Mouse (Mus musculus) CD4-positive helper T cell, adult 2 months (primary cell): Measurements from ENCODE around the gene Gm9936.
"Not testable (repeated sequence)": the region's sequence is repeated elsewhere in the genome, so short reads cannot be mapped to it uniquely, and the experiment has no call there.

Experiments used
- DNase-seq: peaks from one replicate; pipeline ENCODE4 v3.0.0-alpha.2; 2012; ENCODE audit warnings: low read depth, missing footprints, low spot score

Gene Gm9936

GRCm38 (mm10) chr5:114840481-114840880 lies 18.0 kb downstream of the Gm9936 start:
- DNase-seq: not testable (repeated sequence)

DNA sequence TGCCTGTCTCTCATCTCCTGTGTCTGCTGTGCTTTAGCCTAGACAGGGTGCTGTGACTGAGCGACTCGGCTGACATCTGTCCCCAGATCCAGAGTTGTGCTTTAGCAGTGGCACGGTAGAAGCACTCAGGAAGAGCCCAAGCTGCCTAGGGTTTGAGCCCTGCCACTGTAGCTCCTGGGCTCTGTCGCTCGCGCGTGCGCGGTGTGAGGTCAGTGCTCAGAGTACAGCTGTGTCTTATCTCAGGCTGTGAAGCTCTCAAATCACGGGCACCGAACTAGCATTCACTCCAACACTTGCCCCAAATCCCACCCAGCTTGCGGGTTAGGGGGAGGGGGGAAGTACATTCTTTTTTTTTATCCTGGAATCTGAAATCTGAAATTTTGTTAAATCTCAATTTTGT lies 21.6 kb downstream of the Gm9936 start:
- no peak for DNase-seq

DNA sequence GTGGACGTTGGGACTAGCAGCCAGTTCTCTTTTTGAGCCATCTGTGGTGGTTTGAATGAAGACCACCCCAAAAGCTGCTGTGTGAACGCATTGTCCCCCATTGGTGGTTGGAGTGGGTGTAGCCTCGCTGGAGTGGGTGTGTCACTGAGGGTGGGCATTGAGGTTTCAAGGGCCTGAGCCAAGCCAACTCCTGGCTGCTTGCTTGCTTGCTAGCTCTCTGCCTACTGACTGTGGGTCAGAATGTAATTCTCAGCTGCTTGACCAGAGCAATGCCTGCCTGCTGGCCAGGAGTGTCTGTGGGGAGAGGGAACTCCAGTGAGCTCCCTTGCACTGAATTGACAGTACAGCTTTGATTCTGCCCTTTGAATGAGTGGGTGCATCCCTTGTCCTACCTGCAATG lies 28.7 kb downstream of the Gm9936 start:
- DNase-seq: no peak

DNA sequence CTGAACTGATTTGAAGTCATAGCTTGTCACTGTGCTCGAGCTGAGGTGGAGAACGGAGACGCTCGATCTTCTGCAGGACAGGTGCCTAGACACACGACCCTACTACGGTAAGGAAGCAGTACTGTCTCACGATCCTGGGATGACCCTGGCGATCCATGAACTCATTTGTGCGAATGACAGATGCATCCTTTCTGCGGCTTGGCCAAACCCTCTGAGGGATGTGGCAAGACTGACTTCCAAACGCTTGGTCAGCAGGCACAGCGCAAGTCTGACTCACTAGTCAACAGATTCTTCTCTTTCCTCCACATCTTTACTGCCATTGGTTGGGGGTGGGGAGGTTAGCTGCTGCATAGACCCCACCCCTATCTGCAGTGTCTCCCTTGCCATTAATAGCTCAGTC lies 31.1 kb downstream of the Gm9936 start:
- DNase-seq: no peak

GRCm38 (mm10) chr5:114825978-114826691 lies 32.3 kb downstream of the Gm9936 start:
- DNase-seq: peak; percentile 96

DNA sequence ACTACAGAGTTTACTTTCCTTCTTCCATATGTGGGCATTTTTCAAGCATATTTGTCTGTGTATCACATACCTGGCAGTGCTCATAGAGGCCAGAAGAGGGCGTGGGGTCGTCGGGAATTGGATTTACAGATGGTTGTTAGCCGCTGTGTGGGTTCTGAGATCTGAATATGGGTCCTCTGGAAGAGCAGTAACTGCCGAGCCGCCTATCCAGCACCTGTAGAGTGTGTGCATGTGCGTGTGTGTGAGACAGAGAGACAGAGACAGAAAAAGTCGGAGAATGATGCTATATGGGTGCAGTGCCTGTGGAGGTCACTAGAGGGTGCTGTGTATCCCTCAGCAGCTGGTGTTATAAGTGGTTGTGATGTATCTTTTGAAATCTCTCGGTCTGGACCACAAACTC lies 34.3 kb downstream of the Gm9936 start:
- peak; percentile 82 for DNase-seq

- peak; percentile 84 for DNase-seq
Measured at GRCm38 (mm10) chr5:114822796-114823688, 35.4 kb downstream of the Gm9936 start, which contains the start of gene 1500011B03Rik. 1500011B03Rik (minus strand) TSS chr5:114823468.

DNA sequence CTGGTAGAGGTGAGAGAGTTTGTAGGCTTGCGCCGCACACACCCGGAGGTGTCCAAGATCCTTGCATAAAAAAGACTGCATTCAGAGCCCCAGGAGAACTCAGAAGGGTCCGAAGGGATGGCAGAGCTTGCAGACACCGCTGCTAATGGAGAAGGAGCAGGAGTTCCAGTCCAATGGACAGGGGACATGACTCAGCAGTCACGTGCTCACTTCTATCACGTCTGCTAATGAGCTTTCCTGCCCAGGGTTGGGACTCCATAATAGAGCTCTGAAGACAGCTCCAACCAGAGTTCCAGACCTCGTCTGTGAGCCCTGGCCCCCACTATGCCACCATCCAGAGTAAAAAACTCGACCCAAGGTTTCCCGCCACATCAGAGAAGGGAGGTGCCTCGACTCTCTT lies 40.4 kb downstream of the Gm9936 start:
- DNase-seq: no peak

GRCm38 (mm10) chr5:114816599-114816998 lies 41.9 kb downstream of the Gm9936 start:
- DNase-seq: no peak

GRCm38 (mm10) chr5:114813525-114814181 lies 44.8 kb downstream of the Gm9936 start:
- DNase-seq: peak; percentile 88

GRCm38 (mm10) chr5:114809826-114810225 lies 48.7 kb downstream of the Gm9936 start:
- no peak for DNase-seq

DNA sequence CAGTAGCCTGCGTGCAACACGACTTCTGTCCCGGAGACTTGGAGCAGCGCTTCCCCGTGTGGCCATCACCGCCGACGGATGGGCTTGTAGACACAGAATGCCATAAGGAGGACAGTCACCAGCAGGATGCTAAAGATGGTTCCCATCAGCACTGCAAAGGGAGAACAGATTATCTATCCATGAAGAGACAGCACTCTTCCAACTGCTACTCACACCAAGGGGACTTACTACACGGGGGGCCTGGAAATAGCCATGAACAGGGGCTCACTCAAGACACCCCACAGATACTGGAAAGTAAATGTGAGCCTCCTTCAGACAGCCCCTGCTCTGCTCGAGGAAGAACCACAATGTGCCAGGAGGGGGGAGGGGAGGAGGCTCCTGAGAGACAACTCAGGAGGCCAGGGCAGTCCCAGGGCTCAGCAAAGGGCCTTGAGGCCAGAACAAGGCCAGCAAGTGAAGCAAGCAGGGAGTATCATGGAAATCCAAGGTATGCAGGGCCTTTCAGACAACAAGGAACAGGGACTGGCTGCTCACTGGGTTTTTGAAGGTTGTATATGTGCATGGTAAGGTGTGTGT lies 49.2 kb downstream of the Gm9936 start:
- DNase-seq: no peak

- no peak for DNase-seq
Measured at GRCm38 (mm10) chr5:114808385-114808784, 50.1 kb downstream of the Gm9936 start.

DNA sequence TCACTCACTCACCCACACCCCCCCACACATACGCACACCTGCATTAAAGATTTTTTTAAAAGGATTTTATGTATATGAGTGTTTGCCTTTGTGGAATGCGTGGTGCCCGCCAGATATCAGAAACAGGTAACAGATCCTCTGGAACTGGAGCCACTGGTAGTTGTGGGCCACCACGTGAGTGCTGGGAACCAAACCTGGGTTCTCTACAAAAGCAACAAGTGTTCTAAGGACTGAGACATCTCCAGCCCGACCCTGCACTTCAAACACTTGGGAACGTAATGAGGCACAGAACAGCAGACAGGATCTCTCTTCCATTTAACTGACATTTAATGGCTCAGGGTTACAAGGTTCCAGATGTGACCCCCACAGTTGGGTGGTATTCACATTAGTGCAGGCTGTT lies 50.6 kb downstream of the Gm9936 start:
- DNase-seq: no peak

GRCm38 (mm10) chr5:114807468-114807867 lies 51.0 kb downstream of the Gm9936 start:
- DNase-seq: no peak

GRCm38 (mm10) chr5:114807063-114807462 lies 51.4 kb downstream of the Gm9936 start:
- no peak for DNase-seq

DNA sequence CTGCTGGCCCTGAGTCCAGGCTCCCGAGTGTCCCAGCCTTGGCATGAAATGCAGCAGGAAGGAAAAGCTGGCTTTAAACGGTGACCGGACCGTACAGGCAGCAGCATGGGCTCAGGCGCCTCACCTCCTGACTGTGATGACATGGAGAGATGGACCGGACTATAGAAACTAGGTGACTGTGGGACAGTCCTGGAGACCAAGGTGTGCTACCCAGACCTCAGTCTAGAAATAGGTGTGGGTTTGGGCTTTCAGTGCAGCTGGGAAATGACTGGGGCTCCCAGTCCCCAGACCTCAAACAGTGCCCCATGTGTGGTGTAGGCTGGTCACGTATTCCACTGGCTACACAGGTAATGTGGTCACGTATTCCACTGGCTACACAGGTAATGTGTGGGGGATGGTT lies 51.8 kb downstream of the Gm9936 start:
- no peak for DNase-seq
